Mouse (Mus musculus) forebrain, embryonic 13.5 days (tissue): ENCODE measurements at regions not wholly inside any gene's neighbourhood (a gene's known extent, or its start where the extent isn't known, plus 50 kb on each side); places are given as distances from the start of the nearest gene placed in this dataset.

Experiments used
- ATAC-seq: fragments of 200-750 bp; cut with Nextera tagmentation; 2 replicates; pipeline ENCODE4 v1.8.0; 2017
- H3K27ac ChIP-seq: fragments of 300-500 bp; sonication (generic); 2 replicates; pipeline ENCODE4 v1.5.1; 2015; ENCODE audit warnings: inconsistent platforms, mild to moderate bottlenecking, moderate library complexity
- H3K27me3 ChIP-seq: fragments of 300-500 bp; sonication (generic); 2 replicates; pipeline ENCODE4 v1.6.1; 2015; ENCODE audit warnings: mild to moderate bottlenecking, inconsistent platforms
- H3K36me3 ChIP-seq: fragments of 300-500 bp; sonication (generic); 2 replicates; pipeline ENCODE4 v1.6.1; 2015; ENCODE audit warnings: mild to moderate bottlenecking, inconsistent platforms; ENCODE audit not compliant: poor library complexity, severe bottlenecking
- H3K4me1 ChIP-seq: fragments of 300-500 bp; sonication (generic); 2 replicates; pipeline ENCODE4 v1.6.1; 2015; ENCODE audit warnings: inconsistent platforms
- H3K4me2 ChIP-seq: fragments of 300-500 bp; sonication (generic); 2 replicates; pipeline ENCODE4 v1.6.1; 2015; ENCODE audit warnings: inconsistent platforms, mild to moderate bottlenecking, moderate library complexity
- H3K4me3 ChIP-seq: fragments of 300-500 bp; sonication (generic); 2 replicates; pipeline ENCODE4 v1.5.1; 2015; ENCODE audit warnings: mild to moderate bottlenecking, inconsistent platforms
- H3K9ac ChIP-seq: fragments of 300-500 bp; sonication (generic); 2 replicates; pipeline ENCODE4 v1.6.1; 2015; ENCODE audit warnings: mild to moderate bottlenecking, inconsistent platforms
- H3K9me3 ChIP-seq: fragments of 300-500 bp; sonication (generic); replicated peaks from 2 replicates; pipeline ENCODE4 v1.6.1; 2016; ENCODE audit warnings: inconsistent platforms
- WGBS: fragments of 180-500 bp; shearing (Covaris S2); methylation state at CpG from one replicate; pipeline ENCODE4 v1.1.7; 2015; 5-methylcytosine and 5-hydroxymethylcytosine counted together

DNA sequence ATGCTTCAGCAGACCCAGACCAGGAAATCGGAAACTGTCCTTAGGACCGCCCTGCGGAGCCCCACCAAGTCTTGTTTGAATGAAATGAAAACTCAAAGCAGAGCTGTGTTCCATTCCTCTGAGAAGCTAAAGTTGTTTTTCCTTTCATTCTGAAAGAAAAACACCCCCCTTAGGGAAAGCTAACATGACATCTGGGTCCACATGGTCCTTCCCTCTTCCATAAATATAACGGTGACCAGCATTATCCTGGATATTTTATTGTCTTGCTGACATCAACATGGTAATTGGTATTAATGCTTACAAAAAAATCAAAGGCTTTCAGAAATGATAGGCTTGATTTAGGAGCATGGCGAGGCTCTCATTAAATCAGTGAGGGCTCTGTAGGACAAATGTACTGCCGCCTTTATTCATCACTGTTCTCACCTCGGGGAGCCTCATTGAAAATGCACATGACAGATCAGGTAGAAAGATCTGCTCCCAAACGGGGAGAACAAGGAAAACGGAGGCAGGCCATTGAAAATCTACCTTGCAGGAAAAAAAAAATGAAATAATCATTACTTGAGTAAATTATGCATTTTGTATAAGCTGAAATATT is 381.0 kb upstream of the Klf12 start:
- WGBS: 17% methylated on average over 9 of the region's 9 CpGs

DNA sequence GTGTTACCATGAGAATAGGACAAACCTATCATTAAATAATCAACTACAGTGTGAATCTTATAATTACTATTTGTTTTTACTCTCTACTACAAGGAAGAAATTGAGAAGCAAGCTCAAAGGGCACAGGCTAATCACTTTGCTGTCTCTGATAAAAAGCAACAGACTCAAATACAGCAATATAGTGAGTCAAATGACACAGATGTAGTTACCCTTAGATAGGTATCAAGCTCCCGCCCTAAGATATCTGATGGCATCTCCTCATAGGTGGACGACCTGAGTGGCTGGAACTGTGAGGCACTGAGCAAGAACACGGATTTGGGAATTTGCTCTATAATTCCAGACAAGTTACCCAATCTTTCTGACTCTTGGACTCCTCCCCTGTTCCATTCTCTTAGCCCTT is 379.7 kb upstream of the Klf12 start:
- no peaks in the 10 kb centered on the region for H3K9me3 ChIP-seq
- no peak for ATAC-seq
- H3K27ac ChIP-seq: no peak overlapping the region
- 79% methylated on average over 3 of the region's 3 CpGs for WGBS
- no peak overlapping the region for H3K9ac ChIP-seq
- H3K4me2 ChIP-seq: no peak overlapping the region
- no peaks in the 10 kb centered on the region for H3K36me3 ChIP-seq
- H3K4me1 ChIP-seq: peaks cover 7% of the 10 kb centered on the region
- H3K4me3 ChIP-seq: no peak overlapping the region
- no peaks in the 10 kb centered on the region for H3K27me3 ChIP-seq

More for the DNA sequence above, 381.0 kb upstream of the Klf12 start:
- no peak overlapping the region for H3K4me3 ChIP-seq
- H3K9ac ChIP-seq: no peak overlapping the region
- H3K4me1 ChIP-seq: peaks cover 7% of the 10 kb centered on the region
- no peaks in the 10 kb centered on the region for H3K27me3 ChIP-seq
- H3K9me3 ChIP-seq: no peaks in the 10 kb centered on the region
- no peaks in the 10 kb centered on the region for H3K36me3 ChIP-seq
- H3K27ac ChIP-seq: no peak overlapping the region
- ATAC-seq: peak; percentile 51; the same call in 1 of the 2 replicates
- peak overlapping the region; percentile 8; the same call in 1 of the 2 replicates for H3K4me2 ChIP-seq

DNA sequence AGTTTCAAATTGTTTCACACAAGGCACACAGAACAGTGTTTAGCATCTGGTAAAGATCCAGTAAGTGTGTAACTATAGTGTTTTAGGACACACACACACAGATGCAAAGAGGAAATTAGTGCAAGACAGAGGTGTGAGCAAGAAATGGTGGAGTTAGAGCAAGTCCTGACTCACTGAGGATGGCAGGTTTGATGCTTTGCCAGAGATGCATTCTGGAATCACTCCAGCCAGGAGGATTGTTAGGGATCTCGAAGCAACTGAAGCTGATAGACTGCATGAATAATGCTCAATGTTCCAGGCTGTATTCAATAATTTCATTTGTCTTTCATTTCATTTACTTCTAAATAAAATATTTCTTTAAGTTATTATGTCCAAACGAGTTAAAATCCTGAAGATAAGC is 357.6 kb upstream of the Klf12 start:
- Histone ChIP-seq H3K9me3 (no peaks in the 10 kb centered on the region), H3K4me3 (no peak overlapping the region), H3K27me3 (no peaks in the 10 kb centered on the region), H3K36me3 (no peaks in the 10 kb centered on the region), H3K9ac (no peak overlapping the region), H3K4me1 (no peaks in the 10 kb centered on the region), H3K4me2 (no peak overlapping the region), H3K27ac (no peak overlapping the region)
- WGBS: 68% methylated on average over 2 of the region's 2 CpGs
- no peak for ATAC-seq

DNA sequence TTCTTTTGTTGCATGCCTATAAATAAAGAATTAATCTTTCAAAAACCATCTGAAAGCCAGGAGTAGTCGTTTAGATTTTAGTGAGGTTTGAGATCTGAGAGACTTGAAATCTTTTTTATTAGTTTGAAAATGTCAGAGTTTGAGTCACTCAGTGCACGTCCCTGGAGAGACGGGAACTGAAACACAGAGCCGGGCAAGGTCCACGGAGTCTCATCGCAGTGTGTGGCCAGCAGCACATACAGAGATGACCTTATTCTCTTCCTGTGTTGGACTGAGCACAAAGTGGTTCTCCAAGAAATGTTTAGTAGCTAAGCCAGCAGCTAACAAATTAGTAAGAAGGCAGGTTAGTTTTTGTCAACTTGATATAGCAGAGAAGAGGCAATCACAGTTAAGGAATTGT is 350.0 kb upstream of the Klf12 start:
- no peak for ATAC-seq
- Histone ChIP-seq H3K27ac (no peak overlapping the region), H3K9me3 (no peaks in the 10 kb centered on the region), H3K36me3 (no peaks in the 10 kb centered on the region), H3K9ac (no peak overlapping the region), H3K4me2 (no peak overlapping the region), H3K4me3 (no peak overlapping the region), H3K27me3 (no peaks in the 10 kb centered on the region), H3K4me1 (no peaks in the 10 kb centered on the region)
- WGBS: 42% methylated on average over 6 of the region's 6 CpGs

DNA sequence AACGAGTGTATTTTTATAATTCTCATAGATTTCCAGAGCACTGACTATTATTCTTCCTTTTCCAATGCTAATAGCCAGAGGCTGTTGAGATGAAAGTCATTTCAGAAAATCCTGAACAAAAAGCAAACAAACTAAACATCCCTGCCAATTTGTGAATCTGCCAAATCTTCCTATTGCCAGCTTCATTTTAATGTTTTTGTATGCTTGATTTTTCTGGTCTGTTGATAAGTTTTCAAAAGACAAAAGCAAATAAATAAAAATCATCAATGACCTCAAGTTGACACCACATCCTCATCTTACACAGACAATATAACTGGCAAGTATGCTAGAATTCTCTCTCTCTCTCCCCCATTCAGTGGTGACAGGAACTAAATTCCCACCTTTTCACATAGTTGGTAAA is 347.2 kb upstream of the Klf12 start:
- no peaks in the 10 kb centered on the region for H3K9me3 ChIP-seq
- H3K27ac ChIP-seq: no peak overlapping the region
- ATAC-seq: no peak
- H3K9ac ChIP-seq: no peak overlapping the region
- WGBS: 64% methylated on average over 1 of the region's 1 CpGs
- H3K36me3 ChIP-seq: no peaks in the 10 kb centered on the region
- no peaks in the 10 kb centered on the region for H3K27me3 ChIP-seq
- H3K4me1 ChIP-seq: no peaks in the 10 kb centered on the region
- H3K4me2 ChIP-seq: no peak overlapping the region
- no peak overlapping the region for H3K4me3 ChIP-seq

DNA sequence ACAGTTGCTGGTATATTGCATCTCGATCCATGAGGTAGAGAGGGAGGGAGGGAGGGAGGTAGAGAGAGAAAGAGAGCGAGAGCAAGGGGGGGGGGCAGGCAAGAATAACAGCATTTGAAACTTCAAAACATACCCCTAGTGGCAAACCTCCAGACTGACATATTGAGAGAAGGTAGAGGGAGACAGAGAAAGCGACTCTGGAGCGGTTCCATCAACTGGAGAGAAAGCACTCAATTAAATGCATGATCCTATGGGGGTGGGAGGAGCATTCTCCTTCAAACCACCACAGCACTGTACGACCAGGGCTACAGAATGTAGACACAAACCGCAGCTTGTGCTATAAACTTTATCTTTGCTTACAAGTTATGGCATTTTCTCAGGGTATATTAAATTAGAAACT is 345.7 kb upstream of the Klf12 start:
- H3K27ac ChIP-seq: no peak overlapping the region
- H3K4me2 ChIP-seq: no peak overlapping the region
- H3K36me3 ChIP-seq: no peaks in the 10 kb centered on the region
- peak; percentile 59; the same call in 1 of the 2 replicates for ATAC-seq
- H3K27me3 ChIP-seq: no peaks in the 10 kb centered on the region
- no peaks in the 10 kb centered on the region for H3K9me3 ChIP-seq
- no peak overlapping the region for H3K9ac ChIP-seq
- H3K4me3 ChIP-seq: no peak overlapping the region
- H3K4me1 ChIP-seq: no peaks in the 10 kb centered on the region
- WGBS: 63% methylated on average over 6 of the region's 6 CpGs

DNA sequence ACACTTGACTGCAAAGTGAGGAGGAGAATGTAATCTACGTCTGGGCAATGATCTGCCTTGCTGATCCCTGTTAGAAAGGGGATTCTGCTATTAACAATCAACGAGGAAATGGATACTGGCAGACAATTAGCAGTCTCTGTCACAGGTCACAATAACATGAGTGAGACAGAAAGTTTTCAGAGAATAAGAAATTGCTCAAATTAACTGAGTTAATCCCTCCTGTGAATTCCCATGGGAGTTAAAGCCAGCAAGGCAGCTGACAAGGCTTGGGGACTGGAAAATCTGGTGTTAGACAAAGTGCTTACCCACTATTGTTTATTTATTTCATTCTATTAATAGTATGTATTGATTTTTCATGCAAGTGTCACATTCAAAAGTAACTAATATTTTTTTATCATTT is 343.0 kb upstream of the Klf12 start:
- no peaks in the 10 kb centered on the region for H3K27me3 ChIP-seq
- WGBS: 12% methylated on average over 2 of the region's 2 CpGs
- no peak for ATAC-seq

DNA sequence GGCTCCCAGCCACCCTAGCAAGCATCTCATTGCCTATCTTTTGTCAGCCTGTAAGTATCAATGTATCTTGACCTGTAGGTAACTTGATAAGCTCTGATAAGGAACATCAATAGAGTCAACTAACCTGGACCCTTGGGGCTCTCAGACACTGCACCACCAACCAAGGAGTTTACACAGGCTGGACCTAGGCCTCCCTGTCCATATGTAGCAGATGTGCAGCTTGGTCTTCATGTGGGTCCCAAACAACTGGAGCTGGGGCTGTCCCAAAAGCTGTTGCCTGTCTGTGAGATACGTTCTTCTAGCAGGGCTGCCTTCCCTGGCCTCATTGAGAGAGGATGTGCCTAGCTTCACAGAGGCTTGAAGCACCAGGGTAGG is 335.2 kb upstream of the Klf12 start:
- no peak overlapping the region for H3K9ac ChIP-seq
- H3K27ac ChIP-seq: no peak overlapping the region
- H3K4me1 ChIP-seq: peaks cover 14% of the 10 kb centered on the region
- H3K36me3 ChIP-seq: no peaks in the 10 kb centered on the region
- no peaks in the 10 kb centered on the region for H3K27me3 ChIP-seq
- H3K4me2 ChIP-seq: no peak overlapping the region
- WGBS: 67% methylated on average over 1 of the region's 1 CpGs
- no peaks in the 10 kb centered on the region for H3K9me3 ChIP-seq
- no peak overlapping the region for H3K4me3 ChIP-seq
- peak; percentile 25; the same call in 1 of the 2 replicates for ATAC-seq

More for the DNA sequence above, 343.0 kb upstream of the Klf12 start:
- H3K4me1 ChIP-seq: no peaks in the 10 kb centered on the region
- H3K4me2 ChIP-seq: no peak overlapping the region
- no peaks in the 10 kb centered on the region for H3K9me3 ChIP-seq
- no peak overlapping the region for H3K9ac ChIP-seq
- no peak overlapping the region for H3K4me3 ChIP-seq
- H3K27ac ChIP-seq: no peak overlapping the region
- no peaks in the 10 kb centered on the region for H3K36me3 ChIP-seq

DNA sequence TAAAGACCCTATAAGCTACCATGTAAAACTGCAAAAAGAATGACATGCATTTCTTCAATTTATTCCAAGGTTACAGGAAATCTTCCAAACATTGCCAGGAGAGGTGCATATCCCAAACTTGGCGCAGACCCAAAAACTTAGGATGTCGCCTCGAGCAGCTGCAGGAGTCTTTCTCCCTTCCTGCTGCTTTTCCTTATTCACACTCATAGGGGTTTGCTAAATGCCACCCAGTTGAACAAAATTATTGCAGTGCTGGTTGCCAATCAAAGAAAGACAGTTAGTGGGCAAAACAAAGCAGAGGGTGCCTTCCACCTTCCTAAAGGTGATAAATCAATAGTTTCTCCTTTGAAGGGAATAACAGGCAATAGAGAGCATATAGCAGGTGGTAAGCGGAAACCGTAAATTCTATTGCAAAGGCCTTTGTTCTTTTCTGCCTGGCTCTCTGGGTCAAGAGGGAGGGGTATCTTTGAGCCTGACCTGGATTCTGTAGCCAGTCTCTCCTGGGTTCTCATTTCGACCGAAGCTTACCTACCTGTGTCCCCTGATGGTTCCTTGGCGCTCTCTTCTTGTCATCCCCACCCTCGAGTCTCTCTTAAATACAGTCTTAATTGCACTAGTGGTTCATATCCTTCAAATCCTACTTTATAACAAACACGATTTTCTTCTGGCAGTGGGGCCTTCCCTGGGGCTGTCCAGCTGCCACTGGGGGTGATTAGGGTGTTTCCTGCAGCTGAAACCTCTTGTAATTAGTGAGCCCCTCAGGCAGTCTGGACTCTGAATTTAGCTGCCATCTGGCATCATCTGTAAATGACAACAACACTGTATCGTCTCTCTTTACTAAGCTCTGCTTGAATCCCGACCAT is 334.5 kb upstream of the Klf12 start:
- H3K27ac ChIP-seq: peak overlapping the region; percentile 33
- no peaks in the 10 kb centered on the region for H3K27me3 ChIP-seq
- H3K36me3 ChIP-seq: no peaks in the 10 kb centered on the region
- WGBS: 46% methylated on average over 12 of the region's 12 CpGs
- H3K4me2 ChIP-seq: no peak overlapping the region
- no peak overlapping the region for H3K4me3 ChIP-seq
- ATAC-seq: peak; percentile 89
- H3K4me1 ChIP-seq: peaks cover 14% of the 10 kb centered on the region
- H3K9me3 ChIP-seq: no peaks in the 10 kb centered on the region
- H3K9ac ChIP-seq: no peak overlapping the region

DNA sequence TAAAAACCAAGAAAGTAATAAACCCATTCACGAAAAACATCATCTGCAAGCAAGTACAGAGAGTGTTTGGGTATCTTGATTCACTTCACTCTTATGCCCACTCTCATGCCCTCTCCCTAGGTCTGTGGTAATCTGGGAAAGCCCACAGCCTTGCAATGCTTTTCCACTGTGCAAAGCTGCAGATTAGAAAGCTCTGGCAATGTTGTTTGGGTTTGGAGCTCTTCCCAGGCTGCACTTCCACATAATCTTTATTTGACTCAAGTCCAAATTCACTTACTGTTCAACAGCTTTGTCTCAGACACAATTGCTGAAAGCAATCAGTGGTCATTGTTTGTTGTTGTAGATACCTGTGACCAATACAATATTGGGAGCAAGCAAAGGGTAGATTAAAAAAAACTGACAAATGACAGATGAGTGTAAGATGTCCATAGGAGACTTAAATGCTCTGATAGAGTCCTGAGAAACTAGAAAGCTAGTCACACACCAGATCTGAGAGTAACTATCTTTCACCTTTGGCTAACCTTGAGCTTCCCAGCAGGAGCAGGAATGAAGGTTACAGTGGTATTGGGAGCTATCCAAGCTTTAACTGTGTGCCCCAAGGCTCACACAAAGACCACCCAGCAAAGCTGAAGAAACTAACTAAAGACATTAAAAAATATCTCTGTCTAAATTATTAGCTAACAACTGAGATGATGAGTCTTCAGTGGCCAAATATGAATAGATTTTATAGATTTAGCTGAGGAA is 325.7 kb upstream of the Klf12 start:
- ATAC-seq: no peak
- WGBS: 94% methylated on average over 1 of the region's 1 CpGs

DNA sequence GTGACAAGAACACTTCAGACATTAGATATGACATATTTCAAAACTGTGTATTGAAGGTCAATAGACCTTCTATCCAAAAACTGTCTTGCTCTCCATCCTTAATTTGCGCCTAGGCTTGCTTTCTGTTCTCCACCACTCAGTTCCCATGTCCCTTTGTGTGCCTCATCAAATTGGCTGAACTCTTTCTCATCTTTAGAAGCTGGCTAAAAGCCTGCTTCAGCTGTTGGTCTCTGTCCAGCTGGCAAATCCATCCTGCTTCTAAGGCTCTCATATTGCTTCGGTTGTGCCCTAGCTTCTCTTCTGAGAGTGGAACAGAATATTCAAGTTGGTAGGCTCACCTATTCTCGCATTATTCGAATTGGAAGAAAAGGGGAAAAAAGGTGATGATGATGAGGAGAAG is 322.6 kb upstream of the Klf12 start:
- no peaks in the 10 kb centered on the region for H3K36me3 ChIP-seq
- no peak for ATAC-seq
- H3K4me3 ChIP-seq: no peak overlapping the region
- no peaks in the 10 kb centered on the region for H3K27me3 ChIP-seq
- no peaks in the 10 kb centered on the region for H3K9me3 ChIP-seq
- no peak overlapping the region for H3K4me2 ChIP-seq
- 83% methylated on average over 4 of the region's 4 CpGs for WGBS
- H3K27ac ChIP-seq: no peak overlapping the region
- no peaks in the 10 kb centered on the region; the same call in 1 of the 2 replicates for H3K4me1 ChIP-seq
- no peak overlapping the region for H3K9ac ChIP-seq

More for the DNA sequence above, 325.7 kb upstream of the Klf12 start:
- Histone ChIP-seq H3K4me2 (no peak overlapping the region), H3K9ac (no peak overlapping the region), H3K27me3 (no peaks in the 10 kb centered on the region), H3K4me3 (no peak overlapping the region), H3K4me1 (no peaks in the 10 kb centered on the region; the same call in 1 of the 2 replicates), H3K36me3 (no peaks in the 10 kb centered on the region), H3K9me3 (no peaks in the 10 kb centered on the region), H3K27ac (no peak overlapping the region; the same call in 1 of the 2 replicates)

DNA sequence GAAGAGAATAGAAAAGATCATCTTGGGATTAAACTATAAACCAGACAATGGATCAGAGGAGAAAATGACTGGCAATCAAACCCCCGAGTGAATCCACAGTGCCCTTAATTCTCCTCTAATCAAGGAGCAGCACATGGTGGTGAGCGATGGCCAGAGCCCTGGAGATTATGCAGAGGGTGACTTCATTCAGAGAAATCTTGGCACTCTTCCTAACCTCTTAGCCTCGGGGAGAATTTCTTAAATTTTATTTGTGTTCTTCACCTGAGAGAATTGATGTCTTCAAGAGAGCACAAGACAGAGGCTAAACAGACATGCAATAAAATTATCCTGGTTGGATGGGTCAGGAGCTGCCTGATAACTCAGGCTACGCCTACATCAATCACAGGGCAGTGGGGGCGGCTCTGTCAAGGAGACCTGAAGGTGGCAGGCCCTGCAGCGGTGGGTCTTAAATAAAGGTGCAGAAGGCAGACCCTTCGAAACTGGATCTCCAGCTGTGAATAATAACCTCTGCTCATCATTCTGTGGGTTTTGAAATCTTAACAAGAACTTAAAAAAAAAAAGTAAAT is 316.5 kb upstream of the Klf12 start:
- Histone ChIP-seq H3K27me3 (no peaks in the 10 kb centered on the region), H3K36me3 (no peaks in the 10 kb centered on the region), H3K4me3 (no peak overlapping the region), H3K9me3 (no peaks in the 10 kb centered on the region), H3K4me1 (0 out of 2 replicates have a peak, but pooled peaks cover 7% of the 10 kb centered on the region), H3K9ac (no peak overlapping the region), H3K27ac (no peak overlapping the region), H3K4me2 (no peak overlapping the region)
- WGBS: 57% methylated on average over 7 of the region's 7 CpGs
- no peak; the same call in 1 of the 2 replicates for ATAC-seq
